Mouse (Mus musculus): Measurements from ENCODE around the gene Il11ra1. TPM values are rescaled to one million over a fixed set of nuclear protein-coding genes. Genes with fewer than 3 reads are reported as not detected.
"Not testable (repeated sequence)": the region's sequence is repeated elsewhere in the genome, so short reads cannot be mapped to it uniquely, and the experiment has no call there.

Il11ra1 gene
- polyA plus RNA-seq, 1 experiment = 4.7 TPM

DNA sequence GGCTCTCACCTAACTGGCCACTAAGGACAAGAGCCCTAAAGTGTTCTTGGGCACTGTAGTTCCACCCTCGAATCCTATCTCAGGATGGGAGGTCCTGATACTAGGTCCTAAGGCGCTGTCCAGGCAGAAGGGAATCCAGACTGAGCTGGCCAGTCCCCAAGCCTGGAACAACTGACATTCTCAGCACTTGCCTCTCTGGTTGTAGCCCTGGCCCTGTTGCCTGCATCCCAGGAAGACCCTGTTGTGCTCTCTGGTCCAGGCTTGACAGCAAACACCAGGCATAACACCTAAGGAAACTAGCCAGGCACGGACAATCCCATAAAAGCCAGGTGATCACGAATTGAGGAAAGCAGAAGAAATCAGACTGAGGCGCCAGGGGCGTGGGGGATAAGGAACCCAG lies 17.0 kb upstream of the Il11ra1 start:
- H3K36me3 ChIP-seq (ENCODE audit: control insufficient read depth, insufficient read depth, low read length, poor library complexity, severe bottlenecking) = no peaks in the 10 kb centered on the region
- no peak for TF ChIP-seq POLR2A (IDR thresholded peaks at IDR 0.05; ENCODE audit: insufficient read depth, low read length)
- H3K9me3 ChIP-seq (replicated peaks; ENCODE audit: control insufficient read depth, insufficient read depth, low read length, poor library complexity, severe bottlenecking) = no peaks in the 10 kb centered on the region
- no peak overlapping the region for H3K4me3 ChIP-seq (ENCODE audit: low read depth, low read length)
- H3K4me1 ChIP-seq (ENCODE audit: control insufficient read depth, insufficient read depth, low read length) = peaks cover 2% of the 10 kb centered on the region
- H3K27ac ChIP-seq (ENCODE audit: insufficient read depth, low read length) = no peak overlapping the region
- no peaks in the 10 kb centered on the region for H3K27me3 ChIP-seq (ENCODE audit: control insufficient read depth, insufficient read depth, low read length, poor library complexity, severe bottlenecking)
- no peak overlapping the region for H3K9ac ChIP-seq (ENCODE audit: low read depth, poor library complexity, severe bottlenecking)

DNA sequence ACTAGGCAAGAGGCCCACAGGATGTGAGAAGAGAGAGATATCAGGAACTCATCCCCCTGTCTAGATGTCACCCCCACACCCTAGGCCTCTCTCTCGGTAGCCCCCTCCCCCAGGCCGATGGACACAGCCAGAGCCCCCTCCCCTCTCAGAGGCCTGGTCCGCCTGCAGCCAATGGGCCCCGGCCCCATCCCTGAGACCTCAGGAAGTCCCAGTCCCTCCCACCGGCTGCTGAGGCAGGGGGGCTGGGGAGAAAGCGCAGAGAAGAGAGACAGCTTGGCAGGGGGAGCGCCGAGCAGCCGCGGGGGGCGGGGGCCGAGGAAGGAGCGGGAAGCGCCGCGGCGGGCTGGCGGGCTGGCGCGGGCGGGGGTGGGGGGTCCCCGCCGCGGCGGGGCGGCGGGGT lies 16.5 kb upstream of the Il11ra1 start:
- H3K36me3 ChIP-seq (ENCODE audit: control insufficient read depth, insufficient read depth, low read length, poor library complexity, severe bottlenecking); H3K4me1 ChIP-seq (ENCODE audit: control insufficient read depth, insufficient read depth, low read length); H3K27ac ChIP-seq (ENCODE audit: insufficient read depth, low read length); H3K9ac ChIP-seq (ENCODE audit: low read depth, poor library complexity, severe bottlenecking); H3K27me3 ChIP-seq (ENCODE audit: control insufficient read depth, insufficient read depth, low read length, poor library complexity, severe bottlenecking); H3K9me3 ChIP-seq (replicated peaks; ENCODE audit: control insufficient read depth, insufficient read depth, low read length, poor library complexity, severe bottlenecking); H3K4me3 ChIP-seq (ENCODE audit: low read depth, low read length): not testable (repeated sequence)

DNA sequence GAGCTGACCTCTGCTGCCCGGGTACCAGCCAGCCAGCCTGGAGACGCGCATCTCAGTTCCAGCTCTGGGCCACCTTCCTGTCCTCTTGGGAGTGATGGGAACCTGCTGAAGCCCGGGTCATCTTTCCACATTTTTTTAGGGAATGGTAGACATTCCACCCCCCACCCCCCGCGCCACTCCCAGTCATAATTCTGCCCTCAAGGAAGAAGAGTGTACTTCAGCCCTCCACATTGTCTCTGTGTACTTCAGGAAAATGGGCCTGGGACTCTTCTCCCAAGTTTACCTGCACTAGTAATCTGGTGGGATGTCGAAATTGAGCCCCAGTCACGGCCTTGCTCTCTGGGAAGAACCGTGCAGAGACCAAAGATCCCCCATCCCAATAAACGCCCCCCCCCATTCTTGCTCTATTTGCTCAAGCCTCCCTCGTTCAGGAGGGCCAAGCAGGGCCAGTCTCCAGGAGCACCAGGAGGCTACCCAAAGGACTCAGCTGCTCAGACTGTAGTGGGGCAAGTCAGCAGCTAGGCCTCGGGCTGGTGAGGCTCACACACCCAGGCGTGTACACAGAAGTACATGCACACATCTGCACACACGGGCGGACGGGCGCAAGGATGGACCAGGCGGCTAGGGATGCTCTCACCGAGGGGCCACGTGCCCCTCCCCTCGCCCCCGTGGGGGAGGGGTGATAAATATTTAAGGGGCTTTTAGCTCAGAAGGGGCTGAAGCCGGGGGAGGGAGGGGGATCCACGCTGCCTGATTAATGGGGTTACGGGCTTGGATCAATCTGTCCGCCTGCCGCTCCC lies 15.5 kb upstream of the Il11ra1 start:
- not testable (repeated sequence) for H3K4me3 ChIP-seq (ENCODE audit: low read depth, low read length); H3K27ac ChIP-seq (ENCODE audit: insufficient read depth, low read length); H3K27me3 ChIP-seq (ENCODE audit: control insufficient read depth, insufficient read depth, low read length, poor library complexity, severe bottlenecking); H3K36me3 ChIP-seq (ENCODE audit: control insufficient read depth, insufficient read depth, low read length, poor library complexity, severe bottlenecking); H3K9me3 ChIP-seq (replicated peaks; ENCODE audit: control insufficient read depth, insufficient read depth, low read length, poor library complexity, severe bottlenecking); H3K4me1 ChIP-seq (ENCODE audit: control insufficient read depth, insufficient read depth, low read length); H3K9ac ChIP-seq (ENCODE audit: low read depth, poor library complexity, severe bottlenecking)

- H3K9ac ChIP-seq (ENCODE audit: low read depth, poor library complexity, severe bottlenecking); H3K36me3 ChIP-seq (ENCODE audit: control insufficient read depth, insufficient read depth, low read length, poor library complexity, severe bottlenecking); H3K4me3 ChIP-seq (ENCODE audit: low read depth, low read length); H3K4me1 ChIP-seq (ENCODE audit: control insufficient read depth, insufficient read depth, low read length); H3K9me3 ChIP-seq (replicated peaks; ENCODE audit: control insufficient read depth, insufficient read depth, low read length, poor library complexity, severe bottlenecking); H3K27ac ChIP-seq (ENCODE audit: insufficient read depth, low read length); H3K27me3 ChIP-seq (ENCODE audit: control insufficient read depth, insufficient read depth, low read length, poor library complexity, severe bottlenecking): not testable (repeated sequence)
Observed at GRCm38 (mm10) chr4:41684931-41685453, 14.8 kb upstream of the Il11ra1 start.

GRCm38 (mm10) chr4:41685882-41686492 lies 13.8 kb upstream of the Il11ra1 start:
- not testable (repeated sequence) for H3K9ac ChIP-seq (ENCODE audit: low read depth, poor library complexity, severe bottlenecking); H3K4me1 ChIP-seq (ENCODE audit: control insufficient read depth, insufficient read depth, low read length); H3K4me3 ChIP-seq (ENCODE audit: low read depth, low read length); H3K9me3 ChIP-seq (replicated peaks; ENCODE audit: control insufficient read depth, insufficient read depth, low read length, poor library complexity, severe bottlenecking); H3K36me3 ChIP-seq (ENCODE audit: control insufficient read depth, insufficient read depth, low read length, poor library complexity, severe bottlenecking); H3K27ac ChIP-seq (ENCODE audit: insufficient read depth, low read length); H3K27me3 ChIP-seq (ENCODE audit: control insufficient read depth, insufficient read depth, low read length, poor library complexity, severe bottlenecking)

DNA sequence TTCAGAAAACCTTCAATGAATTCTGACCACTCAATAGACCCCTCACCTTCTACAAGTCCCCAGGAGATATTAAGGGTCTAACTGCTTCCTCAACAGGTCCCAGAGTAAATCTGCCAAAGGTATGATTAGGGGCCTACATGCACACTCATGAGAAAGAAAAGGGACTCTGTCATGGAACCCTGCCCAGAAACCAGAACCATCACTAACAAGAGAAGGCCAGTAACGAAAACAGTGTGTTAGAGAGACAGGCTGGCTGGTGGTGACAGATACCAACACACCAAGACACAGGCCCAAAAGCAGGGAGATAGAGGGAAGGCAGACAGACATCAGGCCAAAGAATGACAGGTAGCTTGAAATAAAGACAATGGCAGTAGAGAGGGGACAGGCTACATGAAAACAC lies 11.2 kb upstream of the Il11ra1 start:
- H3K4me1 ChIP-seq (ENCODE audit: control insufficient read depth, insufficient read depth, low read length); H3K36me3 ChIP-seq (ENCODE audit: control insufficient read depth, insufficient read depth, low read length, poor library complexity, severe bottlenecking); H3K9ac ChIP-seq (ENCODE audit: low read depth, poor library complexity, severe bottlenecking); H3K27ac ChIP-seq (ENCODE audit: insufficient read depth, low read length); H3K9me3 ChIP-seq (replicated peaks; ENCODE audit: control insufficient read depth, insufficient read depth, low read length, poor library complexity, severe bottlenecking); H3K27me3 ChIP-seq (ENCODE audit: control insufficient read depth, insufficient read depth, low read length, poor library complexity, severe bottlenecking); H3K4me3 ChIP-seq (ENCODE audit: low read depth, low read length): not testable (repeated sequence)

DNA sequence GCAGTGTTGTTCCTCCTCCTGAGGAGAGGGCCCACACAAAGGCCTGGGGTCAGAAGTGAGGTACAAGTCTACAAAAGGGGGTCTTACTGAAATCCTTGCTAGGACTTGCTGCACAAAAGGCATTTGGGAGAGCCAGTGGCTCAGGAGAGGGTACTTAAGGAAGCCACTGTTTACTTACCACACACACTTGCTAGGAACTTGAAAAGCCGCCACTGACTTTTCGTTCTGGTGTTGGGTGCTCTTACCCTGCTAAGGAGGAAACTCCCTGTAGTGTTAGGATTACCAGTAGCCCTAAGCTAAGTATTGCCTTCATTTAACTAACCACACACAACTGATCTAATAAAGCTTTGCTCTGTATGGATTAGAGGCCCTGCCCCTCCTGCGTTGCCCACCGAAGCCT lies 9.8 kb upstream of the Il11ra1 start:
- H3K27ac ChIP-seq (ENCODE audit: insufficient read depth, low read length); H3K9ac ChIP-seq (ENCODE audit: low read depth, poor library complexity, severe bottlenecking); H3K4me3 ChIP-seq (ENCODE audit: low read depth, low read length); H3K27me3 ChIP-seq (ENCODE audit: control insufficient read depth, insufficient read depth, low read length, poor library complexity, severe bottlenecking); H3K9me3 ChIP-seq (replicated peaks; ENCODE audit: control insufficient read depth, insufficient read depth, low read length, poor library complexity, severe bottlenecking); H3K36me3 ChIP-seq (ENCODE audit: control insufficient read depth, insufficient read depth, low read length, poor library complexity, severe bottlenecking); H3K4me1 ChIP-seq (ENCODE audit: control insufficient read depth, insufficient read depth, low read length): not testable (repeated sequence)

DNA sequence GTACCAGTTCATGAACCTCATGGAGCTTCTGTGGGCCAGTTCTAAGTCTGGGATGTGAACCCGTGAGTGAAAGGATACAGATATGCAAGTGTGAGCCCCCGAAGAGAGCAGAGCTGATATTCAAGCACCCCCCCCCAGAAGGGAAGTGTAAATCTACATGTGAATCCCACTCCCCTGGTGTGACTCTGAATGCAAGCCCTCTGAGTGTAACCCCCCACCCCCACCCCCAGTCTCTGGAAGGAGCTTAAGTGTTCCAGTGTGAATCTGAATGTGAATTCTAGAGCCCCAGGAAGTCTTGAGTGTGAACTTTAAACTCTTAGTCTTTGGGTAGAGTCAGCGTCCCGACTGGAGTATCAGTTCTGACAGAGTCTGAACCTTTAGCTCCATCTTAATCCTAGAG lies 6.3 kb upstream of the Il11ra1 start:
- H3K36me3 ChIP-seq (ENCODE audit: control insufficient read depth, insufficient read depth, low read length, poor library complexity, severe bottlenecking); H3K9ac ChIP-seq (ENCODE audit: low read depth, poor library complexity, severe bottlenecking); H3K4me1 ChIP-seq (ENCODE audit: control insufficient read depth, insufficient read depth, low read length); H3K4me3 ChIP-seq (ENCODE audit: low read depth, low read length); H3K27ac ChIP-seq (ENCODE audit: insufficient read depth, low read length); H3K27me3 ChIP-seq (ENCODE audit: control insufficient read depth, insufficient read depth, low read length, poor library complexity, severe bottlenecking); H3K9me3 ChIP-seq (replicated peaks; ENCODE audit: control insufficient read depth, insufficient read depth, low read length, poor library complexity, severe bottlenecking): not testable (repeated sequence)

- H3K27me3 ChIP-seq (ENCODE audit: control insufficient read depth, insufficient read depth, low read length, poor library complexity, severe bottlenecking); H3K4me1 ChIP-seq (ENCODE audit: control insufficient read depth, insufficient read depth, low read length); H3K27ac ChIP-seq (ENCODE audit: insufficient read depth, low read length); H3K36me3 ChIP-seq (ENCODE audit: control insufficient read depth, insufficient read depth, low read length, poor library complexity, severe bottlenecking); H3K9ac ChIP-seq (ENCODE audit: low read depth, poor library complexity, severe bottlenecking); H3K9me3 ChIP-seq (replicated peaks; ENCODE audit: control insufficient read depth, insufficient read depth, low read length, poor library complexity, severe bottlenecking): not testable (repeated sequence)
- H3K4me3 ChIP-seq (ENCODE audit: low read depth, low read length) = peak overlapping the region; percentile 38
Observed at GRCm38 (mm10) chr4:41695800-41696199, 4.0 kb upstream of the Il11ra1 start.
